Mouse (Mus musculus): ENCODE results near the gene Fa2h. TPM values are rescaled to one million over a fixed set of nuclear protein-coding genes. Genes with fewer than 3 reads are reported as not detected.
A peak's percentile ranks its signal among the peaks of the same experiment; 100 is the strongest.
"Not testable (repeated sequence)": the region's sequence is repeated elsewhere in the genome, so short reads cannot be mapped to it uniquely, and the experiment has no call there.

The Fa2h gene
- total RNA-seq, 1 experiment, result not detected

- Histone ChIP-seq H3K9ac (ENCODE audit: insufficient read depth, low read depth, low read length, poor library complexity, severe bottlenecking) (no peak overlapping the region), H3K4me3 (ENCODE audit: insufficient read depth in 1 of 2, low read depth in 1 of 2, low read length in 2 of 2, poor library complexity in 1 of 2, severe bottlenecking in 1 of 2) (no peak overlapping the region), H3K9me3 (ENCODE audit: control insufficient read depth, insufficient read depth, low read depth, low read length) (no peaks in the 10 kb centered on the region), H3K27ac (ENCODE audit: insufficient read depth, low read depth, low read length, poor library complexity, severe bottlenecking) (no peak overlapping the region), H3K4me1 (ENCODE audit: control insufficient read depth in 2 of 2, insufficient read depth in 2 of 2, low read length in 2 of 2, poor library complexity in 1 of 2) (no peaks in the 10 kb centered on the region), H3K36me3 (ENCODE audit: control insufficient read depth, insufficient read depth, low read length, poor library complexity, severe bottlenecking) (no peaks in the 10 kb centered on the region)
- DNase-seq (ENCODE audit: low read depth, low spot score), result no peak
- in situ Hi-C loops (cut with MboI; ENCODE audit: low sequenced_read_pairs in 2 of 2, unreplicated experiment in 2 of 2), result no loop called here
- TF ChIP-seq ZNF384 (IDR thresholded peaks at IDR 0.05; ENCODE audit: low read depth, low read length), result no peak
These were observed 80.9 kb downstream of the Fa2h start for GRCm38 (mm10) chr8:111312758-111313162.

- DNase-seq (ENCODE audit: low read depth, low spot score); H3K4me3 ChIP-seq (ENCODE audit: insufficient read depth in 1 of 2, low read depth in 1 of 2, low read length in 2 of 2, poor library complexity in 1 of 2, severe bottlenecking in 1 of 2); H3K27ac ChIP-seq (ENCODE audit: insufficient read depth, low read depth, low read length, poor library complexity, severe bottlenecking); in situ Hi-C loops (cut with MboI; ENCODE audit: low sequenced_read_pairs in 2 of 2, unreplicated experiment in 2 of 2); H3K36me3 ChIP-seq (ENCODE audit: control insufficient read depth, insufficient read depth, low read length, poor library complexity, severe bottlenecking); H3K4me1 ChIP-seq (ENCODE audit: control insufficient read depth in 2 of 2, insufficient read depth in 2 of 2, low read length in 2 of 2, poor library complexity in 1 of 2); H3K9ac ChIP-seq (ENCODE audit: insufficient read depth, low read depth, low read length, poor library complexity, severe bottlenecking); H3K9me3 ChIP-seq (ENCODE audit: control insufficient read depth, insufficient read depth, low read depth, low read length): not testable (repeated sequence)
These were observed 83.6 kb downstream of the Fa2h start for GRCm38 (mm10) chr8:111310006-111310405.

DNA sequence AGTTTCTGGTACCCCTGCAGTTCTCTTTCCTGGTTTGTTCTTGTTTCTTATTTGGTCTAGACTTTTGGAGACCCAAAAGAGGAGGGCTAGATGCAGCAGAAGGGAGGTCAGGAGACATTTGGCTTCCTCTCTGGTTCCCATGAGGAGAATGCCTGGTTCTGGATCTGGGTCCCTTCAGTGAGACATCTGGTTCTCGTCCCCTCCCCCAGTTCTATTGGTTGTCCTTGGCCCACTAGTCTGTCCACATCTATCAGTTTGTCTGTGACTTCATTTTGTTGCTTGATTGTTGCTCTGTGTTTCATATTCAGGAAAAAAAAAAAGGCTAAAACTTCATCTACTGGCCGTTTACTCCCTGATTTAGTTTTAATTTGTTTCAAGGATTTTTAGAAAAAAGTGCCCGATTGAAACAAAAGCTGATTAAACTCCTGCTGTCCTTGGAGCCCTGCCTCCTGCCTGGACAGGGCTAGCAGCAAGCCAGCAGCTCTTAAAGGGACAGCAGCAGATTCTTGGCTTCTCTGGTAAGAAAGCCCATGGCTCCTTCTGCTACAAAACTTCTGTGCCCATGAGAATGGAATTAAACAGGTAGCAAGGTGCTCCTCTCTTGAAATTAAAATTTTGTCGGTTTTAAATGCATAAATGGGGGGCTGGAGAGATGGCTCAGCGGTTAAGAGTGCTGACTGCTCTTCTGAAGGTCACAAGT lies 88.4 kb downstream of the Fa2h start:
- no peak overlapping the region for H3K4me3 ChIP-seq (ENCODE audit: insufficient read depth in 1 of 2, low read depth in 1 of 2, low read length in 2 of 2, poor library complexity in 1 of 2, severe bottlenecking in 1 of 2)
- DNase-seq (ENCODE audit: low read depth, low spot score), result no peak
- H3K4me1 ChIP-seq (ENCODE audit: control insufficient read depth in 2 of 2, insufficient read depth in 2 of 2, low read length in 2 of 2, poor library complexity in 1 of 2), result peaks cover 4 to 5% of the 10 kb centered on the region in 2 experiments; a peak in 2 of 4 replicates
- no peaks in the 10 kb centered on the region for H3K9me3 ChIP-seq (ENCODE audit: control insufficient read depth, insufficient read depth, low read depth, low read length)
- in situ Hi-C loops (cut with MboI; ENCODE audit: low sequenced_read_pairs in 2 of 2, unreplicated experiment in 2 of 2), result no loop called here
- H3K36me3 ChIP-seq (ENCODE audit: control insufficient read depth, insufficient read depth, low read length, poor library complexity, severe bottlenecking), result no peaks in the 10 kb centered on the region
- no peak for TF ChIP-seq ZNF384 (IDR thresholded peaks at IDR 0.05; ENCODE audit: low read depth, low read length)
- no peak for TF ChIP-seq HCFC1 (IDR thresholded peaks at IDR 0.05; ENCODE audit: borderline replicate concordance, insufficient read depth, low read length)
- TF ChIP-seq ZC3H11A (IDR thresholded peaks at IDR 0.05; ENCODE audit: borderline replicate concordance, low read depth, low read length), result no peak
- TF ChIP-seq CHD2 (IDR thresholded peaks at IDR 0.05; ENCODE audit: low read depth, low read length), result no peak
- TF ChIP-seq MAFK (IDR thresholded peaks at IDR 0.05; ENCODE audit: insufficient read depth, low read depth, low read length), result no peak
- H3K9ac ChIP-seq (ENCODE audit: insufficient read depth, low read depth, low read length, poor library complexity, severe bottlenecking), result no peak overlapping the region; the same call in 1 of the 2 replicates
- no peak overlapping the region for H3K27ac ChIP-seq (ENCODE audit: insufficient read depth, low read depth, low read length, poor library complexity, severe bottlenecking)

DNA sequence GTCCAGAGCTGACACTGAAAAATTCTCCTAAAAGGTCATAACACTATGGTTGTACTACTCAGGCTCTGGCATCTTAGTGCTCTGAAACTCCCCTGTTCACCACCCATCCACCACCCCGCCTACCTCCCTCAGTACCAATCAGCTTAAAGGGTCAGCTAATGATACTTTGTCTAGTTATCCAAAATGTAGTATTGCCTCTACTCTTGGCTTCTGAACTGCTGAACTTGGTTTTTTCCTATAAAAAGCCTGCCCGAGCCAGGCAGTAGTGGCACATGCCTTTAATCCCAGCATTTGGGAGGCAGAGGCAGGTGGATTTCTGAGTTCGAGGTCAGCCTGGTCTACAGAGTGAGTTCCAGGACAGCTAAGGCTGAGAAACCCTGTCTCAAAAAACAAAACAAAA lies 89.3 kb downstream of the Fa2h start:
- in situ Hi-C loops (cut with MboI; ENCODE audit: low sequenced_read_pairs in 2 of 2, unreplicated experiment in 2 of 2), result no loop called here

GRCm38 (mm10) chr8:111303076-111303803 lies 90.4 kb downstream of the Fa2h start:
- DNase-seq (ENCODE audit: low read depth, low spot score); H3K27ac ChIP-seq (ENCODE audit: insufficient read depth, low read depth, low read length, poor library complexity, severe bottlenecking); H3K9ac ChIP-seq (ENCODE audit: insufficient read depth, low read depth, low read length, poor library complexity, severe bottlenecking); H3K4me3 ChIP-seq (ENCODE audit: insufficient read depth in 1 of 2, low read depth in 1 of 2, low read length in 2 of 2, poor library complexity in 1 of 2, severe bottlenecking in 1 of 2); H3K36me3 ChIP-seq (ENCODE audit: control insufficient read depth, insufficient read depth, low read length, poor library complexity, severe bottlenecking); H3K4me1 ChIP-seq (ENCODE audit: control insufficient read depth in 2 of 2, insufficient read depth in 2 of 2, low read length in 2 of 2, poor library complexity in 1 of 2); in situ Hi-C loops (cut with MboI; ENCODE audit: low sequenced_read_pairs in 2 of 2, unreplicated experiment in 2 of 2); H3K9me3 ChIP-seq (ENCODE audit: control insufficient read depth, insufficient read depth, low read depth, low read length): not testable (repeated sequence)

More for the DNA sequence above, 89.3 kb downstream of the Fa2h start:
- no peak for DNase-seq (ENCODE audit: low read depth, low spot score)
- peak overlapping the region in 1 of 2 experiments; percentile 39; a peak in 2 of 4 replicates for H3K4me3 ChIP-seq (ENCODE audit: insufficient read depth in 1 of 2, low read depth in 1 of 2, low read length in 2 of 2, poor library complexity in 1 of 2, severe bottlenecking in 1 of 2)
- no peaks in the 10 kb centered on the region for H3K36me3 ChIP-seq (ENCODE audit: control insufficient read depth, insufficient read depth, low read length, poor library complexity, severe bottlenecking)
- H3K9ac ChIP-seq (ENCODE audit: insufficient read depth, low read depth, low read length, poor library complexity, severe bottlenecking), result no peak overlapping the region
- peaks cover 4 to 5% of the 10 kb centered on the region in 2 experiments; a peak in 2 of 4 replicates for H3K4me1 ChIP-seq (ENCODE audit: control insufficient read depth in 2 of 2, insufficient read depth in 2 of 2, low read length in 2 of 2, poor library complexity in 1 of 2)
- no peak overlapping the region for H3K27ac ChIP-seq (ENCODE audit: insufficient read depth, low read depth, low read length, poor library complexity, severe bottlenecking)
- TF ChIP-seq CHD2 (IDR thresholded peaks at IDR 0.05; ENCODE audit: low read depth, low read length), result no peak
- no peak for TF ChIP-seq ZNF384 (IDR thresholded peaks at IDR 0.05; ENCODE audit: low read depth, low read length)
- TF ChIP-seq HCFC1 (IDR thresholded peaks at IDR 0.05; ENCODE audit: borderline replicate concordance, insufficient read depth, low read length), result no peak
- TF ChIP-seq MAFK (IDR thresholded peaks at IDR 0.05; ENCODE audit: insufficient read depth, low read depth, low read length), result no peak
- no peak for TF ChIP-seq ZC3H11A (IDR thresholded peaks at IDR 0.05; ENCODE audit: borderline replicate concordance, low read depth, low read length)
- no peaks in the 10 kb centered on the region for H3K9me3 ChIP-seq (ENCODE audit: control insufficient read depth, insufficient read depth, low read depth, low read length)

All from ES-E14 (cell line).